Mouse (Mus musculus) cerebellum, postnatal 36 days (tissue): ENCODE data around the gene Ptgdr2.
A peak's percentile ranks its signal among the peaks of the same experiment; 100 is the strongest.

Experiments
- DNase-seq, 2 experiments: peaks; one replicate each; pipeline ENCODE4 v3.0.0; 2021 to 2022; ENCODE audit warnings: mixed read lengths in 2 of 2

Gene Ptgdr2

DNA sequence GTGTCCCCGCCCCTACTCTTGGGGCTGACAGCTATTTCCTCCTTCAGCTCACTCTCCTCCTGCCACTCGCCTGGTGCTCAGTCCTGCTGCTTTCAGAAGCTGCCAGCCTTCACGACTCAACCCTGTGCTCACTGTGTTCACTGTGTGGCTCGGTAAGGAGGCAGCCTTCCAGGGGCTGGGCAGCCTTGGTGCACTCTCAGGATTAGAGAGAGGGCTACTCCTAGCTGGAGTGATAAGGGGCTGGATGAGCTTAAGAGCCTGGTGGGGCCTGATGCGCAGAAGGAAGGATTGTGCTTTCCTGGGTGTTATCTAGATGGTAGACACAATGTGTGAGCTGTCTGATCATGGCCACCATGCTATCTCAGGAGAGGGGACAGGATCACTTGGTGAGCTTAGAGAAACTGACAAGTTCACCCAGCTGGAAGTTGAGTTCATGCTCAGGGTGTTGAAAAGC is at the start of gene Ptgdr2:
Gene Ptgdr2 (plus strand): TSS at position 51 of the 454 bp plus-strand sequence.
- DNase-seq: no peak

GRCm38 (mm10) chr19:10892201-10892600 is 44.8 kb upstream of the Ptgdr2 start:
- DNase-seq: no peak

GRCm38 (mm10) chr19:10895016-10895528 is 41.9 kb upstream of the Ptgdr2 start, which contains the start of gene Prpf19:
TSS of gene Prpf19 (plus strand) at chr19:10895231.
- DNase-seq: peak; percentile 99 to 100

DNA sequence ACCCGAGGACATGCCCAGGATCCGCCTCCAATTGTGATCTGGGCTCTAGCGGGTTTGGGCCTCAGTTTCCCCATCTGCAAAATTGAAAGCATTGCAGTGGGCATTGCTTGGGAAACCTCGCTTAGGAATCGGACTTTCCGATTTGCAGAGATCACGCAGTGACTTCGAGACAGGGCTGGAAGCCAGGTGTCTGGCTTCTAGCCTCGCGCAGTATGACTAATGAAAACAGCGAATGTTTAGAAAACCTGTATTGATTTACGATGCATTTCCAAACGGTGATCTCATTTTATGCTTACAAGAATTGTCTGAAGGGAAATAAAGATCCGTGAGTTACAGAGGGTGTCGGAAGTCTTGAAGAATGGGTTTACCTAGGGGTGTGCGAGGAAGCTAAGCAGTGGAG is 41.3 kb upstream of the Ptgdr2 start:
- DNase-seq: no peak

DNA sequence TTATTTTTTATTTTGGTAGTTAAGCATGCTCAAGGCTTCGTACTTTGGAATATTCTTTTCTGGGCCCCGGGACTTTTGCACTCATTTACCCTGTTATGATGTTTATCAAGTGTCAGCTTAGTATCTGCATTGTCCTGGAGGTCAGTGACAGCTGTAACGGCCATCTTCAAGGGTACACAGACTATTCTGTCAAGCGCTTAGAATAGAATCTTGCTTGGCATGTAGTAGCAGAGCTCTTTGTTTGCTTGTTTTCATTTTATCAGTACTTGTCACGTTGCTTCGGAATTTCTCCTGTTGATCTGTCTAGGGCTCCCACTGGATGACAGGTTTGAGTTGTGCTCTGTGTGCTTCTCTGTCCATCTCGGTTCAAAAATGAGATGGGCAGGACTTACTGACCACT is 40.1 kb upstream of the Ptgdr2 start:
- DNase-seq: no peak

DNA sequence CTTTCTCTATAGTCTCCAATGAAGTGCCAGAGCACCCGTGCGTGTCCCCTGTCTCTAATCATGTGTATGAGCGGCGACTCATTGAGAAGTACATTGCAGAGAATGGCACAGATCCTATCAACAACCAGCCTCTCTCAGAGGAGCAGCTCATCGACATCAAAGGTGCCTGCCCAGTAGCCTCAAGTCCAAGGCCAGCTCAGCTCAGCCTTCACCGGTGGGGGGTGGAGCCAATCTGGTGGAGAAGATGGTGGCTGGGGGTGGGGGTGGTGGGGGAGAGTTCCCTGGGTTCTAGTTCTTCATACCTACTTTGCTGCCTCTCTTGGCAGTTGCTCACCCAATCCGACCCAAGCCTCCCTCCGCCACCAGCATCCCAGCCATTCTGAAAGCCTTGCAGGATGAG is 39.5 kb upstream of the Ptgdr2 start:
- DNase-seq: no peak

DNA sequence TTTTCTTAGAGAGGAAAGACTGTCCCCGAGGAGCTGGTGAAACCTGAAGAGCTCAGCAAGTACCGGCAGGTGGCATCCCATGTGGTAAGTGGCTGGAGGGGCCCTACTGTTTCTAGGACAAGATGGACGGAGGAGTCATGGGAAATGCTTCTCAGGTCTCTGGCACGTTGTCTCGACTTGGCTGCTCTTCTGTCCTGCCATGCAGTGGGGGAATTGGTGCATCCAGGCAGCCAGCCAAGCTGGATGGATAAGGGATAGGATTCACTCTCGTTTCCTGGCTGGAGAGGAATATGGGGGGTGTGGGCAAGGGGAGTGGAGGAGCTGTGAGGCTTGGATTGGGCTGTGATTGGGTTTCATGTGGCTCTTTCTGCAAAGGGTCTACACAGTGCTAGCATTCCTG is 36.6 kb upstream of the Ptgdr2 start:
- no peak for DNase-seq

- no peak for DNase-seq
These were observed 35.9 kb upstream of the Ptgdr2 start for GRCm38 (mm10) chr19:10901046-10901445.

- DNase-seq: no peak
These were observed 32.4 kb upstream of the Ptgdr2 start for GRCm38 (mm10) chr19:10904512-10904911.

DNA sequence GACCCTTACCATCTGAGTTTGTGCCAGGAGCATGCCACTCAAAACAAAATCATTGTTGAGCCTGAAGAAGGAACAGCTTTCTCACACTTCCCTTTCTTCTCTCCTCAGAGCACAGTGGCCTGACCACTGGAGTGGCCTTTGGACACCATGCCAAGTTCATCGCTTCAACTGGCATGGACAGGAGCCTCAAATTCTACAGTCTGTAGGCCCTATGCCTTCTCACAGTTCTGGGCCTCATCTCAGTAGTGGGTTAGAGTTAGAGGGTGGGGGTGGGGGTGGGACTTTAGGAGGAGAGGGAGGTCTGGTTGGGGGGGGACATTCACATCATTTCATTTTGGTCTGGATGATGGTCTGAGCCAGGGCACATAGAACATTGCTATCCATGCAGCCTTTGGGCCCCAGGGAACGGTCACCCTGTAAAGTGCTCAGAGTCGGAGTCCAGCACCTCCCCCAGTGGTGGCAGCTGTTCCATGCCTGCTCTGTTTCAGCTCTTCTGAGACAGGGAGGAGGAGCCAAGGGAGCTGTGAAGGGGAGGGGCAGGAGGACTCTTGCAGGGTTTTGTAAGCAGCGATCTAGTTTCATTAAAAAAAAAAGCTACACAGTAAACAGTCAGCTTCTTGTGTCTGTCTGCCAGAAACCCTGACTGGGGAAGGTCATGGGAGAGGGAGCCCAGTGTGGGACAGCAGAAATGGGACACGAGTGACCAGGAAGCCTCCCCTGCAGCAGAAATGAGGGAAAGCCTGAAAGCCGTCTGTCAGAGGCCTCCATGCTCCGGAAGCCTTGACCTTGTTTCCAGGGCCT is 31.8 kb upstream of the Ptgdr2 start:
- DNase-seq: peak in 1 of 2 experiments; percentile 21

GRCm38 (mm10) chr19:10905728-10906000 is 31.3 kb upstream of the Ptgdr2 start:
- no peak for DNase-seq

GRCm38 (mm10) chr19:10907891-10908290 is 29.1 kb upstream of the Ptgdr2 start:
- peak; percentile 64 to 65 for DNase-seq

DNA sequence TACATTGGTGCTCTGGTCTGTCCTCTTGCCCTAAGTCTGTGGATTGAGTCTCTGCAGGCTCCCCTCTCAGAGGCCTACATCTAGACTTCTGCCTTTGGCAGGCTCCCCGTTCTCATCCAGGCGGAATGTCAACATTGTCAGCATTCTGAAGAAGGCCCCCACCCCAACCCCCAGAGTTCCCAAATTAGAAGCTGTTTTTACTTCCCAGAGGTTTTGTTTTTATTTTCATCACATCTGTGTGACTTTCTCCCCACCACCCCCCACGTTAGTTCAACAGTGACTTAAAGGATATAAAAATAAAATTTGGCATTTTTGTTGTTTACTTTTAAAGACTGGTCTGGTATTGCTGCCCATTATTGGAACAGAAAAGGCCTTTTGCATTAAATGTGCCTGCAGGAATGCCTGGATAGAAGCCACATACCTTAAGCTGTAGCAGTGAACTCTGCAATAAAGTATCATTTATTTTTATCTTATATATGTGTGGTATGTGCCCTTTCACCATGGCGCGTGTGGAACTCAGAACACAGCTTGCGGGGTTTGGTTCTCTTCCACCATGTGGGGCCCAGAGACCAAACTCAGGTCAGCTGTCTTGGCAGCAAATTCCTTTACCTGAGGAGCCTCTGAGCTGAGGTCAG is 27.8 kb upstream of the Ptgdr2 start:
- DNase-seq: no peak

DNA sequence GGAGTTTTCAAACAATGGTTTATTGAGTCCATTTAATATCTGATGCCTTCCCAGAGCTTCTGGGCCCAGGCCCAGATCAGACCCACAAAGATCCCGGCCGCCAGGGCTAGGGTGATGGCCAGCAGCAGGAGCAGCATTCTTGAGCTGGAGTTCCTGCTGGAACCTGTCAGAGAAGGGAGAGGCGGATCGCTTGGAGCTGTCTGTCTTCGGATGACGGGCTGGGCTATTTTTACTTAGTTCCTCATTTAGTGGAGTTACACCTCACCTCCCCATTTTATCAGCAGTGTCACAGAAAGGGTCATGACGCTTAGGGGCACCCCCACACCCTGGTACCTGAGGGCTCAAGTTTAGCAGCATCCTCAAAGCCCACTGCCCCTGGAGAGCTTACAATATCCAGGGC is 22.7 kb upstream of the Ptgdr2 start:
- no peak for DNase-seq

DNA sequence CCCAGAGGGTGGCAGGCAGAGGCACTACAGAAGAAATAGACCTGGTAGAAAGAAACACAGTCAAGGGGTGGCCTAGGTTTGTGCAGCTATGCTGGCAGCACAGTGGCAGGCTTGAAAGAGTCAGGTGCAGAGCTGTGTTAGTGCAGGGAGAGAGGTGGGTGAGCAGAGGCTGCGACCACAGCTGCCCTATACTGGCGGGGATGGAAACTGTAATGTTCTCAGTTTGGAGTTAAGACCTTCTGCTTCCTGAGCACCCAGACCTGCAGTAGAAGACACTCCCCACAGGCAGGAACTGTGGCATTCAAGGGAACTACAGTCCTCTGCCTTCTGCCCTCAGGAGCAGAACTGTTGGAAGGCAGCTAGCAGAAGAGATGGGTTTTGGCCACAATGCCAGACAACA is 22.1 kb upstream of the Ptgdr2 start:
- no peak for DNase-seq

GRCm38 (mm10) chr19:10916506-10916905 is 20.5 kb upstream of the Ptgdr2 start:
- no peak for DNase-seq

DNA sequence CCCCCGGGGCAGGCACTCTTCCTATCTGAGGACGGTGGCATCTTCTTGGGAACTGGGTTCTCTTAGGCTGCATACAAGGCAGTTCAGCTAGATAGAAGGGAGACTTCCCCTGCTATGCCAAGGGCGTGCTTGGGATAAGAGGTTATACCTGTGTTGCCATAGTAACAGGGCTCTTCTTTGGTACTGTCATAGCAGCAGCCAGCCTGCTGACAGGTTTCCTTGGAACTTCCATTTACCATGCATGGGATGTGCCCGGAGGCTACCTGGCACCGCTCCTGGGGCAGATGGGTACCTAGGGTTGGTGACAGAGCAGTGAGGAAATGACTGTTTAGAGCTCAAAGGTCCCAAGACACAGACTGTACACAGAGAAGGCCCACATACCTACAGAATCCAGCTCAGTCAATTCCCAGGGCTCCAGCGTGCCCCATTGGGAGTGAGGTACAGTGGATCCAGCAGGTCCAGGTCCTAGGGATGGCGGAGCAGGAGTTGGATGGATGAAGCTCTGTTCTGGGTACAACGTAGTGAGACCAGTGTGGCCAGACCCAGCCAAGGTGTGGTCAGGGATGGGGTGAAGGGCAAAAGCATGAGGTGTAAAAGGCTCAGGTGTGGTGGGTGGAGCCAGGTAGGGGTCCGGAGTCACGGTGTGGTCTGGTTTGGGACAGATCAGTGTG is 18.5 kb upstream of the Ptgdr2 start:
- DNase-seq: peak in 1 of 2 experiments; percentile 36

DNA sequence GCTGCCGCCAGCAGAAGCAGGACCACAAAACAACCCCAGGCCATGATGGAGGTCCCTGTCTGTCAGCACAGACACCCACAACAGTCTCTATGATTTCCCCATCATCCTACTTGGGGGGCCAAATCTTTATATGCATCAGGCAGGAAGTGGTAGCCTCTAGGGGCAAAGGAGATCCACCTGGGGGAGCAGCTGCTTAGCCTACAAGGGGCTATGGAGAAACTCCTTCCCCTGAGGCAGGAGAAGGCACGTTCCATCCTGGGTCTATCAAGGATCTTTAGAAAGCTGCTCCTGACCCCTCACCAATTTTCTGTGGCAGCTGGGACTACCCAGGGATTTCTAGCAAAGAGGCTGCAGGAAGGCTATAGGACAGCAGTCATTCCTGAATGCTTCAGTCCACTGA is 16.4 kb upstream of the Ptgdr2 start, which contains the start of gene Zp1:
Gene Zp1 (minus strand): TSS at position 101 of the 400 bp plus-strand sequence.
- no peak for DNase-seq

GRCm38 (mm10) chr19:10921058-10921457 is 15.9 kb upstream of the Ptgdr2 start:
- no peak for DNase-seq

DNA sequence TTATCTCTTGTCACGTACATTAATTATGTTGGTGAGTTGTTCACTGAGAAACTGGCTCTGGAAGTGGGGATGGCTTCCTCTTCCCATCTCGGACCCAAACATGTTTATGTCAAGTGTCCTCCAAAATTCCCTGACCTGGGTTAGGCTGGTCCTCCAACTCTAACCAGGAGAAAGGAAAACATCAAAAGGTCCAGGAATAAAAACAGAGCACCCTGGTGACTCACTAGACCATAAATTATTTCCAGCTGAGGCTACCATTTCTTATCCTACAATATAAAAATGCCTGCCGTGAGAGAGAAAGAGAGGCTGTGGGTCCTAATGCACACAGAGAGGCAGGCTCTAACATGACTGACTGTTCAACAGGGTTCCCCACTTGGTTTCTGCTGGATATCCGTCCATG is 12.7 kb upstream of the Ptgdr2 start:
- DNase-seq: no peak

- no peak for DNase-seq
These were observed 10.8 kb upstream of the Ptgdr2 start for GRCm38 (mm10) chr19:10926123-10926621.

DNA sequence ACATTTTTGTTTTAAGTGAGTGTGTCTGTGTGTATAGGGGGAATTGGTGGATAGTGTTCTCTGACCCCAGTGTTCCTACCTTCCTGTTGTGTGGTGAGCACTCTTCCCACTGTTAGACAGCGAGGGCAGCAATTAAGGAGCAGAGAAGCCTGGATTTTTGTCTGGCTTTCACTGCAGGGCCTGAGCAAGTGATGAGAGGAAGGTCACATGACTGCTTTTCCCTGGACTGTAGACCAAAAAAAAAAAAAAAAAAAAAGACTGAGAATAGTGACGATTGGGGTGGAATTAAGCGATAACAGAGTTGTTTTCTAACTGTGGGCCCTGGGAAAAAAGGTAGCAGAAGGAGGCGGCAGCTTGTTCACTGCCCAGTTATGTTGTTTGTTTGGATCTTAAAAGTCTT is 10.3 kb upstream of the Ptgdr2 start:
- DNase-seq: no peak

- DNase-seq: no peak
These were observed 6.3 kb upstream of the Ptgdr2 start for GRCm38 (mm10) chr19:10930641-10931040.
